12 mouse cellular contexts compared by ENCODE assay signal in the genomic region with DNA sequence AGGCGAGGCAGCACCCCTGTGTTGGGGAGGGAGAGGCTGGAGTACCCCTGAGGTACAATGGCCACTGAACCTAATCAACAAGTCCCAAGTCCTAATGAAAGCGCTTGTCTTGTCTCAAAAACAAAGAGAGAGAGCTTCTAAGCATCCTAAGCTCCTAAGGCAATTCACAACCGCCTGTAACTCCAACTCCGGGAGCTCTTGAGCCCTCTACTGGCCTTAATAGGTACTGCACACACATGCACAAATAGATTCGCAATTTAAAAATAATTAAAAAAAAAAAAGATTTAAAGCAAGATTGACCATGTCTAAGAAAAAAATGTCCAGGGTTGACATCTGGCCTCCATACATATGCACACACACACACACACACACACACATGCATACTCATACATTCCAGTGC. TPM values are rescaled to one million over a fixed set of nuclear protein-coding genes. Genes with fewer than 3 reads are reported as not detected.
A peak's percentile ranks its signal among the peaks of the same experiment; 100 is the strongest.
DNase-seq lines count a peak whose midpoint lies in the region; ATAC-seq and TF ChIP-seq lines count a peak whose summit lies in the region.
"Had no signal": no experiment of that assay in that cellular context is flagged by ENCODE, and none has a peak within 500 bp of the region (broad histone marks: within the 10 kb centered on the region; RNA-seq: fewer than 3 reads in every experiment).

No protein-coding gene starts in this region.

- no peak overlapping the region for H3K4me2 ChIP-seq in intestine, postnatal 0 days (replicated peaks; ENCODE audit: low read depth)
- H3K4me2 ChIP-seq in intestine, embryonic 16.5 days (ENCODE audit: low read depth, low read length) = no peak overlapping the region
- no peak overlapping the region for H3K4me2 ChIP-seq in embryonic facial prominence, embryonic 11.5 days (ENCODE audit: low read depth, low read length)
- H3K4me2 ChIP-seq: limb, embryonic 15.5 days had no signal

- H3K4me3 ChIP-seq in intestine, postnatal 0 days (ENCODE audit: low read depth, low read length) = no peak overlapping the region
- no peak overlapping the region for H3K4me3 ChIP-seq in intestine, embryonic 16.5 days (ENCODE audit: low read length)
- no peak overlapping the region for H3K4me3 ChIP-seq in ES-E14 (ENCODE audit: insufficient read depth in 1 of 2, low read depth in 1 of 2, low read length in 2 of 2, poor library complexity in 1 of 2, severe bottlenecking in 1 of 2)
- H3K4me3 ChIP-seq in embryonic facial prominence, embryonic 11.5 days (ENCODE audit: low read depth, low read length) = no peak overlapping the region
- H3K4me3 ChIP-seq: limb, embryonic 15.5 days had no signal

- in situ Hi-C loops in ES-E14 (cut with MboI; ENCODE audit: low sequenced_read_pairs in 2 of 2, unreplicated experiment in 2 of 2) = no loop called here

- no peaks in the 10 kb centered on the region for H3K9me3 ChIP-seq in intestine, postnatal 0 days (ENCODE audit: control insufficient read depth)
- no peaks in the 10 kb centered on the region for H3K9me3 ChIP-seq in intestine, embryonic 16.5 days (ENCODE audit: control insufficient read depth, low read length)
- H3K9me3 ChIP-seq in ES-E14 (ENCODE audit: control insufficient read depth, insufficient read depth, low read depth, low read length) = no peaks in the 10 kb centered on the region
- H3K9me3 ChIP-seq in embryonic facial prominence, embryonic 11.5 days (replicated peaks; ENCODE audit: control insufficient read depth, low read length) = no peaks in the 10 kb centered on the region
- H3K9me3 ChIP-seq: limb, embryonic 15.5 days had no signal

- H3K36me3 ChIP-seq in intestine, postnatal 0 days (ENCODE audit: control insufficient read depth, insufficient read depth) = no peaks in the 10 kb centered on the region
- no peaks in the 10 kb centered on the region for H3K36me3 ChIP-seq in intestine, embryonic 16.5 days (ENCODE audit: control insufficient read depth, insufficient read depth, low read length)
- H3K36me3 ChIP-seq in ES-E14 (ENCODE audit: control insufficient read depth, insufficient read depth, low read length, poor library complexity, severe bottlenecking) = no peaks in the 10 kb centered on the region
- no peaks in the 10 kb centered on the region for H3K36me3 ChIP-seq in embryonic facial prominence, embryonic 11.5 days (replicated peaks; ENCODE audit: control insufficient read depth, insufficient read depth, low read depth, low read length)
- H3K36me3 ChIP-seq: limb, embryonic 15.5 days had no signal

- no peaks in the 10 kb centered on the region for H3K4me1 ChIP-seq in intestine, postnatal 0 days (replicated peaks; ENCODE audit: control insufficient read depth, insufficient read depth, low read length)
- no peaks in the 10 kb centered on the region for H3K4me1 ChIP-seq in intestine, embryonic 16.5 days (ENCODE audit: control insufficient read depth, insufficient read depth, low read length)
- no peaks in the 10 kb centered on the region for H3K4me1 ChIP-seq in ES-E14 (ENCODE audit: control insufficient read depth in 2 of 2, insufficient read depth in 2 of 2, low read length in 2 of 2, poor library complexity in 1 of 2)
- no peaks in the 10 kb centered on the region for H3K4me1 ChIP-seq in embryonic facial prominence, embryonic 11.5 days (ENCODE audit: control insufficient read depth, insufficient read depth, low read length)

- DNase-seq in 416B (ENCODE audit: low read depth) = peak; percentile 71
- peak; percentile 57 for DNase-seq in ES-E14 (ENCODE audit: low read depth, low spot score)
- peak; percentile 58 for DNase-seq in embryonic facial prominence, embryonic 11.5 days (ENCODE audit: low spot score)
- no peak for DNase-seq in left cerebral cortex, postnatal 36 days (ENCODE audit: low spot score in 2 of 2)

- no peaks in the 10 kb centered on the region for H3K27me3 ChIP-seq in intestine, postnatal 0 days (replicated peaks; ENCODE audit: control insufficient read depth, insufficient read depth, low read length)
- H3K27me3 ChIP-seq in intestine, embryonic 16.5 days (replicated peaks; ENCODE audit: control insufficient read depth, insufficient read depth, low read length) = no peaks in the 10 kb centered on the region
- no peaks in the 10 kb centered on the region for H3K27me3 ChIP-seq in embryonic facial prominence, embryonic 11.5 days (ENCODE audit: control insufficient read depth, insufficient read depth, low read length)
- H3K27me3 ChIP-seq: limb, embryonic 15.5 days had no signal

- ATAC-seq in intestine, postnatal 0 days = no peak
- ATAC-seq in intestine, embryonic 16.5 days = no peak
- ATAC-seq in embryonic facial prominence, embryonic 11.5 days (replicated peaks; ENCODE audit: insufficient number of reproducible peaks, low FRiP score, low TSS enrichment, low read depth) = no peak
- no peak for ATAC-seq in frontal cortex, adult (ENCODE audit: low TSS enrichment)

- H3K9ac ChIP-seq in intestine, postnatal 0 days (ENCODE audit: low read depth, low read length) = no peak overlapping the region
- no peak overlapping the region for H3K9ac ChIP-seq in intestine, embryonic 16.5 days (ENCODE audit: low read depth, low read length)
- no peak overlapping the region for H3K9ac ChIP-seq in ES-E14 (ENCODE audit: insufficient read depth, low read depth, low read length, poor library complexity, severe bottlenecking)
- H3K9ac ChIP-seq in embryonic facial prominence, embryonic 11.5 days (replicated peaks; ENCODE audit: low read length) = no peak overlapping the region
- H3K9ac ChIP-seq: limb, embryonic 15.5 days had no signal

- WGBS in intestine, postnatal 0 days = 42% methylated on average over 5 of the region's 5 CpGs
- 40% methylated on average over 5 of the region's 5 CpGs for WGBS in intestine, embryonic 16.5 days
- WGBS in embryonic facial prominence, embryonic 11.5 days = 44% methylated on average over 5 of the region's 5 CpGs

- peak; percentile 70 for TF ChIP-seq CTCF in intestine, postnatal 0 days (IDR thresholded peaks at IDR 0.05; ENCODE audit: low read depth)

- no peak overlapping the region for H3K27ac ChIP-seq in intestine, postnatal 0 days (ENCODE audit: low read depth, low read length)
- no peak overlapping the region for H3K27ac ChIP-seq in intestine, embryonic 16.5 days (ENCODE audit: low read length)
- no peak overlapping the region for H3K27ac ChIP-seq in ES-E14 (ENCODE audit: insufficient read depth, low read depth, low read length, poor library complexity, severe bottlenecking)
- no peak overlapping the region for H3K27ac ChIP-seq in embryonic facial prominence, embryonic 11.5 days (replicated peaks; ENCODE audit: low read depth, low read length)
- H3K27ac ChIP-seq: limb, embryonic 15.5 days had no signal

- intact Hi-C loops in left cerebral cortex, postnatal 36 days (cut with DNase I) = no loop called here

TF ChIP-seq in ES-E14, 5 proteins besides CTCF, POLR2A, EP300 and RAD21:
- no peak for TF ChIP-seq MAFK (IDR thresholded peaks at IDR 0.05; ENCODE audit: insufficient read depth, low read depth, low read length)
- 0 out of 2 replicates have a peak, but pooled peaks have one; percentile 35 for TF ChIP-seq ZNF384 (IDR thresholded peaks at IDR 0.05; ENCODE audit: low read depth, low read length)
- 0 out of 2 replicates have a peak, but pooled peaks have one; percentile 65 for TF ChIP-seq ZC3H11A (IDR thresholded peaks at IDR 0.05; ENCODE audit: borderline replicate concordance, low read depth, low read length)
- no peak for TF ChIP-seq HCFC1 (IDR thresholded peaks at IDR 0.05; ENCODE audit: borderline replicate concordance, insufficient read depth, low read length)

RNA-seq across cellular contexts. Expression of gene Epx, which starts 8.2 kb away (rescaled TPM):
- 0.16 TPM in 1 of 2 replicates, not detected in the other for polyA plus RNA-seq in intestine, postnatal 0 days (2015; fragmentation: Nextera tagmentation; extraction: Ambion mirVana)
- 0.06 and 0.11 TPM in 2 replicates for polyA plus RNA-seq in intestine, embryonic 16.5 days (2015; fragmentation: Nextera tagmentation; extraction: Ambion mirVana)
- 0.31 and 0.53 TPM in 2 replicates for total RNA-seq in ES-E14 (2012; rRNA removed)
- 0.17 TPM in 1 of 2 replicates, not detected in the other for polyA plus RNA-seq in embryonic facial prominence, embryonic 11.5 days (2014; fragmentation: Nextera tagmentation; extraction: Ambion mirVana)
- total RNA-seq in left cerebral cortex, postnatal 36 days (2021) = under 1 TPM in 1 of 2 experiments, not detected in 1; 0.17 TPM
- total RNA-seq: adrenal gland, adult 18-20 months; neutrophil, adult 5-6 weeks had no signal
- polyA plus RNA-seq: urinary bladder, adult 2 months had no signal

RNA-seq across cellular contexts. Expression of gene Olfr462, which starts 8.6 kb away (rescaled TPM):
- not detected in 2 replicates for polyA plus RNA-seq in intestine, postnatal 0 days (2015; fragmentation: Nextera tagmentation; extraction: Ambion mirVana)
- not detected in 2 replicates for polyA plus RNA-seq in intestine, embryonic 16.5 days (2015; fragmentation: Nextera tagmentation; extraction: Ambion mirVana)
- total RNA-seq in ES-E14 (2012; rRNA removed) = not detected in 2 replicates
- not detected in 2 replicates for polyA plus RNA-seq in embryonic facial prominence, embryonic 11.5 days (2014; fragmentation: Nextera tagmentation; extraction: Ambion mirVana)
- total RNA-seq in left cerebral cortex, postnatal 36 days (2021) = not detected
- total RNA-seq: adrenal gland, adult 18-20 months; hematopoietic stem cell, adult 5-6 weeks; neutrophil, adult 5-6 weeks had no signal
- polyA plus RNA-seq: limb, embryonic 15.5 days; urinary bladder, adult 2 months had no signal

RNA-seq across cellular contexts. Expression of gene Olfr463, which starts 13.7 kb away (rescaled TPM):
- polyA plus RNA-seq in intestine, postnatal 0 days (2015; fragmentation: Nextera tagmentation; extraction: Ambion mirVana) = not detected in 2 replicates
- polyA plus RNA-seq in intestine, embryonic 16.5 days (2015; fragmentation: Nextera tagmentation; extraction: Ambion mirVana) = not detected in 2 replicates
- total RNA-seq in ES-E14 (2012; rRNA removed) = not detected in 2 replicates
- not detected in 2 replicates for polyA plus RNA-seq in embryonic facial prominence, embryonic 11.5 days (2014; fragmentation: Nextera tagmentation; extraction: Ambion mirVana)
- total RNA-seq in left cerebral cortex, postnatal 36 days (2021) = not detected
- total RNA-seq: adrenal gland, adult 18-20 months; hematopoietic stem cell, adult 5-6 weeks; neutrophil, adult 5-6 weeks had no signal
- polyA plus RNA-seq: limb, embryonic 15.5 days; urinary bladder, adult 2 months had no signal

RNA-seq across cellular contexts. Expression of gene Mks1, which starts 30.5 kb away (rescaled TPM):
- polyA plus RNA-seq in intestine, postnatal 0 days (2015; fragmentation: Nextera tagmentation; extraction: Ambion mirVana) = 2.4 and 2.6 TPM in 2 replicates
- polyA plus RNA-seq in intestine, embryonic 16.5 days (2015; fragmentation: Nextera tagmentation; extraction: Ambion mirVana) = 9.2 and 9.3 TPM in 2 replicates
- 14.2 and 21.1 TPM in 2 replicates for total RNA-seq in ES-E14 (2012; rRNA removed)
- 11.0 and 12.4 TPM in 2 replicates for polyA plus RNA-seq in embryonic facial prominence, embryonic 11.5 days (2014; fragmentation: Nextera tagmentation; extraction: Ambion mirVana)
- 1 to 10 TPM; 4.0 to 8.0 TPM for total RNA-seq in left cerebral cortex, postnatal 36 days (2021)

RNA-seq across cellular contexts. Expression of gene Olfr464, which starts 37.3 kb away (rescaled TPM):
- polyA plus RNA-seq in intestine, postnatal 0 days (2015; fragmentation: Nextera tagmentation; extraction: Ambion mirVana) = not detected in 2 replicates
- polyA plus RNA-seq in intestine, embryonic 16.5 days (2015; fragmentation: Nextera tagmentation; extraction: Ambion mirVana) = not detected in 2 replicates
- not detected in 2 replicates for total RNA-seq in ES-E14 (2012; rRNA removed)
- not detected in 2 replicates for polyA plus RNA-seq in embryonic facial prominence, embryonic 11.5 days (2014; fragmentation: Nextera tagmentation; extraction: Ambion mirVana)
- total RNA-seq in left cerebral cortex, postnatal 36 days (2021) = 1 to 10 TPM; 2.7 to 4.5 TPM
- total RNA-seq: adrenal gland, adult 18-20 months; hematopoietic stem cell, adult 5-6 weeks; neutrophil, adult 5-6 weeks had no signal
- polyA plus RNA-seq: limb, embryonic 15.5 days; urinary bladder, adult 2 months had no signal

Comparison
In these comparisons a context has a peak if more than half of its experiments do, and no peak if none do; other contexts are left out.
1. DNase-seq: peak in 416B (single experiment), ES-E14 (single experiment) and embryonic facial prominence, embryonic 11.5 days (single experiment); none in left cerebral cortex, postnatal 36 days (0 of 2).